Mouse (Mus musculus) fat pad, adult 2 months (tissue): ENCODE results near the gene 4930519G04Rik.
"Not testable (repeated sequence)": the region's sequence is repeated elsewhere in the genome, so short reads cannot be mapped to it uniquely, and the experiment has no call there.

Experiments
- DNase-seq: peaks from one replicate; pipeline ENCODE4 v3.0.0-alpha.2; 2011; ENCODE audit warnings: low read depth, low spot score; ENCODE audit errors: extremely low read depth

4930519G04Rik gene

GRCm38 (mm10) chr5:114853364-114853763 lies at the start of gene 4930519G04Rik:
Gene 4930519G04Rik, plus strand, starts transcription at chr5:114853664.
- DNase-seq, result not testable (repeated sequence)

- no peak for DNase-seq
These were observed 49.1 kb upstream of the 4930519G04Rik start for GRCm38 (mm10) chr5:114804335-114804734.

GRCm38 (mm10) chr5:114804958-114805357 lies 48.5 kb upstream of the 4930519G04Rik start:
- DNase-seq, result no peak

- no peak for DNase-seq
These were observed 47.8 kb upstream of the 4930519G04Rik start for GRCm38 (mm10) chr5:114805436-114806350.

- no peak for DNase-seq
These were observed 46.8 kb upstream of the 4930519G04Rik start for GRCm38 (mm10) chr5:114806636-114807035.

GRCm38 (mm10) chr5:114807063-114807462 lies 46.4 kb upstream of the 4930519G04Rik start:
- DNase-seq, result no peak

- DNase-seq, result no peak
These were observed 46.0 kb upstream of the 4930519G04Rik start for GRCm38 (mm10) chr5:114807468-114807867.

- DNase-seq, result no peak
These were observed 45.6 kb upstream of the 4930519G04Rik start for GRCm38 (mm10) chr5:114807893-114808292.

- no peak for DNase-seq
These were observed 45.1 kb upstream of the 4930519G04Rik start for GRCm38 (mm10) chr5:114808385-114808784.

GRCm38 (mm10) chr5:114809181-114809756 lies 44.2 kb upstream of the 4930519G04Rik start:
- DNase-seq, result no peak

GRCm38 (mm10) chr5:114809826-114810225 lies 43.6 kb upstream of the 4930519G04Rik start:
- DNase-seq, result no peak

- no peak for DNase-seq
These were observed 39.8 kb upstream of the 4930519G04Rik start for GRCm38 (mm10) chr5:114813525-114814181.

- no peak for DNase-seq
These were observed 36.9 kb upstream of the 4930519G04Rik start for GRCm38 (mm10) chr5:114816599-114816998.

- no peak for DNase-seq
These were observed 35.3 kb upstream of the 4930519G04Rik start for GRCm38 (mm10) chr5:114818124-114818523.

GRCm38 (mm10) chr5:114822796-114823688 lies 30.4 kb upstream of the 4930519G04Rik start, which contains the start of gene 1500011B03Rik:
Gene 1500011B03Rik, minus strand, starts transcription at chr5:114823468.
- no peak for DNase-seq

GRCm38 (mm10) chr5:114824197-114824596 lies 29.3 kb upstream of the 4930519G04Rik start:
- DNase-seq, result no peak

- no peak for DNase-seq
These were observed 27.3 kb upstream of the 4930519G04Rik start for GRCm38 (mm10) chr5:114825978-114826691.

GRCm38 (mm10) chr5:114827427-114827826 lies 26.0 kb upstream of the 4930519G04Rik start:
- DNase-seq, result no peak

GRCm38 (mm10) chr5:114829740-114830139 lies 23.7 kb upstream of the 4930519G04Rik start:
- DNase-seq, result no peak

- DNase-seq, result no peak
These were observed 16.6 kb upstream of the 4930519G04Rik start for GRCm38 (mm10) chr5:114836886-114837285.
